Mouse (Mus musculus) MEL (cell line): ENCODE results near the gene Lonp1.
A peak's percentile ranks its signal among the peaks of the same experiment; 100 is the strongest.

Source experiments
- BHLHE40 ChIP-seq: IDR thresholded peaks from 2 replicates; pipeline ENCODE4 v1.6.1; 2012; ENCODE audit warnings: low read depth, mild to moderate bottlenecking, inconsistent platforms, low read length, improper control_type of control experiment, borderline replicate concordance
- EP300 ChIP-seq, 2 experiments: IDR thresholded peaks; 2 replicates each; pipeline ENCODE4 v1.6.1; 2011; ENCODE audit warnings: improper control_type of control experiment in 2 of 2, low read length in 2 of 2, low read depth in 1 of 2, mild to moderate bottlenecking in 1 of 2
- GATA1 ChIP-seq: IDR thresholded peaks from 2 replicates; pipeline ENCODE4 v1.6.1; 2011; ENCODE audit warnings: low read depth, low read length, improper control_type of control experiment
- MAFK ChIP-seq: IDR thresholded peaks from 2 replicates; pipeline ENCODE4 v1.6.1; 2011; ENCODE audit warnings: low read depth, mild to moderate bottlenecking, low read length, improper control_type of control experiment, borderline replicate concordance
- NELFE ChIP-seq: IDR thresholded peaks from 2 replicates; pipeline ENCODE4 v1.6.1; 2011; ENCODE audit warnings: low read depth, low read length, improper control_type of control experiment
- POLR2A ChIP-seq, 2 experiments: IDR thresholded peaks; 2 replicates each; pipeline ENCODE4 v1.6.1; 2011 to 2012; ENCODE audit warnings: low read length in 2 of 2, mild to moderate bottlenecking in 2 of 2, control low read depth in 1 of 2, improper control_type of control experiment in 1 of 2, low read depth in 1 of 2, moderate library complexity in 1 of 2; ENCODE audit not compliant: control insufficient read depth in 1 of 2, insufficient read depth in 1 of 2, poor library complexity in 1 of 2
- SMC3 ChIP-seq: IDR thresholded peaks from 2 replicates; pipeline ENCODE4 v1.6.1; 2011; ENCODE audit warnings: low read depth, low read length, improper control_type of control experiment
- TAL1 ChIP-seq: IDR thresholded peaks from 2 replicates; pipeline ENCODE4 v1.6.1; 2012; ENCODE audit warnings: mild to moderate bottlenecking, inconsistent platforms, low read length, moderate library complexity, mixed read lengths
- UBTF ChIP-seq: IDR thresholded peaks from 2 replicates; pipeline ENCODE4 v1.6.1; 2012; ENCODE audit warnings: low read depth, mild to moderate bottlenecking, inconsistent platforms, low read length, improper control_type of control experiment, moderate library complexity, borderline replicate concordance; ENCODE audit not compliant: insufficient read depth
- USF1 ChIP-seq: IDR thresholded peaks from 2 replicates; pipeline ENCODE4 v1.6.1; 2014; ENCODE audit warnings: low read depth, mild to moderate bottlenecking, inconsistent platforms, low read length, improper control_type of control experiment, moderate library complexity

DNA sequence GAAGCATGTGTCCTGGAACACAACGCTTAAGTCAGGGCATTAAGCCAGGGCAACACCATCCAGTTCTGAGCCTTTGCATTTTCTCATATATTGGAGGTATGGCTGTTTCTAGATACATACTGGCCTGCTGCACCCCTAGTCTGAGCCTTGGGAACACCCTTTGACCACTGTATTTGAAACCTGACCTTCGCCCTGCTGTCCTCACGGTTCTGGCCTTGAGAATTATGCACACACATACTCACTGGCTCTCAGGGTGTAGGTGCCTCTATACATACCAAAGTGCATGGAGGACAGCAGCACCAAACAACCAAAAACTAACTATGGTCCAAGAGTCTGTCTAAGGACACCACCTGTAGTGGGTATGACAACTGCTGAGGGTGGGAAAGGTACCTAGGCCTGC is 53.7 kb downstream of the Lonp1 start:
- no peak for TF ChIP-seq BHLHE40
- TF ChIP-seq USF1, result no peak
- TF ChIP-seq POLR2A (IDR thresholded peaks at IDR 0.05; ENCODE audit: control insufficient read depth in 1 of 2, insufficient read depth in 1 of 2, low read depth in 1 of 2, low read length in 2 of 2, poor library complexity in 1 of 2), result peak in 1 of 2 experiments; percentile 30; a peak in 1 of 4 replicates
- TF ChIP-seq MAFK, result no peak
- TF ChIP-seq EP300 (IDR thresholded peaks at IDR 0.05; ENCODE audit: low read depth in 1 of 2, low read length in 2 of 2), result no peak
- TF ChIP-seq GATA1, result no peak
- no peak for TF ChIP-seq TAL1
- TF ChIP-seq UBTF, result no peak
- no peak for TF ChIP-seq NELFE
- no peak for TF ChIP-seq SMC3
